Mouse (Mus musculus): ENCODE measurements at regions not wholly inside any gene's neighbourhood (a gene's known extent, or its start where the extent isn't known, plus 50 kb on each side); places are given as distances from the start of the nearest gene placed in this dataset. TPM values are rescaled to one million over a fixed set of nuclear protein-coding genes. Genes with fewer than 3 reads are reported as not detected.

Small RNA genes lying in the stretch of these regions (microRNA-seq; reads per million reads assigned to microRNA genes)
- gene Gm22698 (ENCODE audit: borderline number of aligned reads) = not detected
